Mouse (Mus musculus) gastrocnemius, postnatal 4 days (tissue): ENCODE results near the gene Ryr2. TPM values are rescaled to one million over a fixed set of nuclear protein-coding genes. Genes with fewer than 3 reads are reported as not detected.

Experiments used
- DNase-seq, 2 experiments: peaks; one replicate each; pipeline ENCODE4 v3.0.0; 2021 to 2022; ENCODE audit warnings: low spot score in 2 of 2, mixed read lengths in 2 of 2
- total RNA-seq, 2 experiments: library from RNA; stranded (reverse); gene quantifications; 2 replicates each; pipeline ENCODE4 v1.2.3; 2021

Gene Ryr2
- total RNA-seq, 2 experiments from 2014 or later = 0.47 to 0.88 TPM

- no peak for DNase-seq
Observed at GRCm38 (mm10) chr13:11782411-11783155, 324.2 kb downstream of the Ryr2 start.

GRCm38 (mm10) chr13:11781065-11781464, 325.7 kb downstream of the Ryr2 start:
- DNase-seq = no peak

GRCm38 (mm10) chr13:11777726-11778125, 329.0 kb downstream of the Ryr2 start:
- DNase-seq = no peak

- DNase-seq = no peak
Observed at GRCm38 (mm10) chr13:11772173-11772572, 334.6 kb downstream of the Ryr2 start.

- DNase-seq = no peak
Observed at GRCm38 (mm10) chr13:11766899-11767298, 339.8 kb downstream of the Ryr2 start.

GRCm38 (mm10) chr13:11763925-11764324, 342.8 kb downstream of the Ryr2 start:
- no peak for DNase-seq

- DNase-seq = no peak
Observed at GRCm38 (mm10) chr13:11763104-11763503, 343.6 kb downstream of the Ryr2 start.

GRCm38 (mm10) chr13:11757894-11758293, 348.9 kb downstream of the Ryr2 start:
- DNase-seq = no peak

GRCm38 (mm10) chr13:11745479-11745878, 361.3 kb downstream of the Ryr2 start:
- no peak for DNase-seq

GRCm38 (mm10) chr13:11738211-11738610, 368.5 kb downstream of the Ryr2 start:
- no peak for DNase-seq

GRCm38 (mm10) chr13:11716216-11716615, 390.5 kb downstream of the Ryr2 start:
- DNase-seq = no peak

- no peak for DNase-seq
Observed at GRCm38 (mm10) chr13:11709708-11710471, 396.9 kb downstream of the Ryr2 start.

GRCm38 (mm10) chr13:11701721-11702120, 405.0 kb downstream of the Ryr2 start:
- DNase-seq = no peak

- no peak for DNase-seq
Observed at GRCm38 (mm10) chr13:11696496-11696895, 410.2 kb downstream of the Ryr2 start.

GRCm38 (mm10) chr13:11681802-11682201, 424.9 kb downstream of the Ryr2 start:
- no peak for DNase-seq

- DNase-seq = no peak
Observed at GRCm38 (mm10) chr13:11662815-11663214, 443.9 kb downstream of the Ryr2 start.

- DNase-seq = no peak
Observed at GRCm38 (mm10) chr13:11644846-11645245, 461.9 kb downstream of the Ryr2 start.

- DNase-seq = no peak
Observed at GRCm38 (mm10) chr13:11636383-11636782, 470.4 kb downstream of the Ryr2 start.

- no peak for DNase-seq
Observed at GRCm38 (mm10) chr13:11624513-11624912, 482.2 kb downstream of the Ryr2 start.

- DNase-seq = no peak
Observed at GRCm38 (mm10) chr13:11595431-11595830, 511.3 kb downstream of the Ryr2 start.

- DNase-seq = no peak
Observed at GRCm38 (mm10) chr13:11585283-11585682, 521.5 kb downstream of the Ryr2 start.

GRCm38 (mm10) chr13:11572552-11572951, 534.2 kb downstream of the Ryr2 start:
- DNase-seq = no peak

GRCm38 (mm10) chr13:11567376-11567775, 539.4 kb downstream of the Ryr2 start:
- no peak for DNase-seq
